Mouse (Mus musculus): ENCODE results near the gene Sfswap. TPM values are rescaled to one million over a fixed set of nuclear protein-coding genes. Genes with fewer than 3 reads are reported as not detected.

The Sfswap gene
- polyA plus RNA-seq, 1 experiment from 2014 or later = 53.7 TPM

DNA sequence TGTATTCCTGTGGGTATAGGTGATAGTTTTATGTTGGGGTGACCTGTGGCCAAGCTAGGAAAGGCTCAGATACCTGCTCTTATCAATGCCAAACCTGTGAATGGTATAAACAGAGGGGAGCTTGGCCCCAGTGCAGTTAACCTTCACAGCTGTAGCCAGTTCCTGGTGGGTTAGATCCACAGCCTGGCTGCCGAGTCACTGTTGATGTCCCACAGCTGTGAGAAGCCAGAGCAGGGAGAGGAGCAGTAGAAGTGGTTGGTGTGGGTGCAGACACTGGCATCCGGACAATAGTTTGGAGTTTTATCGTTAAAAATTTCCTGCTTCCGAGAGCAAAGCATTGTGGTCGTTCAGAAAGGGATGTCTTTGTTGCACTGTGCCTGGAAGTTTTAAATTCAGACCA, 57.6 kb downstream of the Sfswap start:
- no peak overlapping the region for H3K9ac ChIP-seq
- 80% methylated on average over 5 of the region's 5 CpGs for WGBS
- H3K4me1 ChIP-seq = no peaks in the 10 kb centered on the region
- no peak overlapping the region for H3K27ac ChIP-seq (replicated peaks)
- H3K4me2 ChIP-seq (replicated peaks) = no peak overlapping the region
- H3K27me3 ChIP-seq = no peaks in the 10 kb centered on the region
- H3K4me3 ChIP-seq (replicated peaks) = no peak overlapping the region
- ATAC-seq (ENCODE audit: insufficient number of reproducible peaks, low FRiP score, low TSS enrichment, low read depth) = no peak
- peaks cover 94% of the 10 kb centered on the region for H3K36me3 ChIP-seq
- H3K9me3 ChIP-seq (replicated peaks) = no peaks in the 10 kb centered on the region

DNA sequence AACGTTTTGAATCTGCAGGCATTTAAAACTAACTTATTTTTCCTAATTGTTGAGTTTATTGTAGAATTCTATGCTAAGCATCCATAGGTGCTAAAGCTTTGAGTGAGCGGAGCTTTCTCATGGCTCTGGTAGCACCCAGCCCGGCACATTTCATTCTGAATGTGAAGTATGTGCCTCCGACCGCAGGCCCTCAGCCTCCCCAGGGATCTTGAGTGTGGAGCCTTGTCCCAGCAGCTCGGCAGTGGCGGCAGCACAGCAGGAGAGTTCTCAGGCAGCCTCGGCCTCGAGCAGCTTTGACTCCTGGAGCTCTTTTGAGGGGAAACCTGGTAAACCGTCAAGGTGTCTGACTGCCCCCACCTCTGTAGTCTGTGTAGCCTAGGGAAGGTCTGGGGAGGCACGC, 58.3 kb downstream of the Sfswap start:
- Histone ChIP-seq H3K4me1 (no peaks in the 10 kb centered on the region), H3K9ac (no peak overlapping the region), H3K4me2 (replicated peaks) (no peak overlapping the region), H3K27ac (replicated peaks) (no peak overlapping the region), H3K9me3 (replicated peaks) (no peaks in the 10 kb centered on the region), H3K36me3 (peaks cover 94% of the 10 kb centered on the region), H3K4me3 (replicated peaks) (no peak overlapping the region), H3K27me3 (no peaks in the 10 kb centered on the region)
- 74% methylated on average over 11 of the region's 11 CpGs for WGBS
- no peak for ATAC-seq (ENCODE audit: insufficient number of reproducible peaks, low FRiP score, low TSS enrichment, low read depth)

DNA sequence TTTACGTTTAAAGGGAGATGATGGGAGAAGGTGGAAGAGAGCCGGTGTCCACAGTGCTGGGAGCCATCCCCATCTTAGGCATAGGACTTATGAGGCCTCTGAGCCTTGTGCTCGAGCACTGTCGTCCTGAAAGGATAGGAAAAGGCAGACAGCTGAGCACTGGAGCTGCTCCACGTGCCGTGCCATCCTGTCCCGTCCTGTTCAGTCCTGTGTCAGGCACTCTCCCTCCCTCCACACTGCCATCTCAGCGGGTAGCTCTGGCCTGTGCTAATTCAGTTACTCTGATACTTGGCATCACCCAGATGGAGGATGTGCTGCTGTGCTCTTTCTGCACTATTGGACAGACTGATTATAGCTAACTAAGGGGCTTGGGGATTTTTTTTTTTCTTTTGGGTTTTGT, 61.3 kb downstream of the Sfswap start:
- Histone ChIP-seq H3K4me2 (replicated peaks) (no peak overlapping the region), H3K9me3 (replicated peaks) (no peaks in the 10 kb centered on the region), H3K27ac (replicated peaks) (no peak overlapping the region), H3K4me1 (no peaks in the 10 kb centered on the region), H3K27me3 (no peaks in the 10 kb centered on the region), H3K9ac (no peak overlapping the region), H3K4me3 (replicated peaks) (no peak overlapping the region), H3K36me3 (peaks cover 93% of the 10 kb centered on the region)
- ATAC-seq (ENCODE audit: insufficient number of reproducible peaks, low FRiP score, low TSS enrichment, low read depth) = no peak
- 90% methylated on average over 8 of the region's 8 CpGs for WGBS

DNA sequence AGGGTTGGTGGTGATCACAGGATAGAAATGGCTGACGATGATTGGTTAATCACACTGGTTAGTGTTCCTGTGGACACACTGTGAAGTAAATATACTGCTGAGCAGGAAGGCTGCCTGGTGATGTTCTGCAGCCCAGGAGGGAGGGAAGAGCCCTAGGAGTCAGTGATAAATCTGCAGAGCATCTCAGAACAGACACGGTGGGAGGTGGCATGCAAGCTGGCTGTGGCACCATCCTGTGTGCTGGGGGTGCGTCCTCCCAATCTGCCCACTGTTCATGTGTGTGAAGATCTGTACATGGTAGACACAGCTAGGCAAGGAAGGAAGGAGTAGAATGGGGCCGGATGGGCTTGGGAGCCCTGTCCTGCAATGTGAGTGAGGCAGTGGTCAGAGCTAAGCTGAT, 67.6 kb downstream of the Sfswap start:
- ATAC-seq (ENCODE audit: insufficient number of reproducible peaks, low FRiP score, low TSS enrichment, low read depth) = no peak
- Histone ChIP-seq H3K9me3 (replicated peaks) (no peaks in the 10 kb centered on the region), H3K4me1 (no peaks in the 10 kb centered on the region), H3K27me3 (no peaks in the 10 kb centered on the region), H3K36me3 (peaks cover 91% of the 10 kb centered on the region), H3K9ac (no peak overlapping the region), H3K4me2 (replicated peaks) (no peak overlapping the region), H3K4me3 (replicated peaks) (no peak overlapping the region), H3K27ac (replicated peaks) (no peak overlapping the region)
- 93% methylated on average over 4 of the region's 4 CpGs for WGBS

DNA sequence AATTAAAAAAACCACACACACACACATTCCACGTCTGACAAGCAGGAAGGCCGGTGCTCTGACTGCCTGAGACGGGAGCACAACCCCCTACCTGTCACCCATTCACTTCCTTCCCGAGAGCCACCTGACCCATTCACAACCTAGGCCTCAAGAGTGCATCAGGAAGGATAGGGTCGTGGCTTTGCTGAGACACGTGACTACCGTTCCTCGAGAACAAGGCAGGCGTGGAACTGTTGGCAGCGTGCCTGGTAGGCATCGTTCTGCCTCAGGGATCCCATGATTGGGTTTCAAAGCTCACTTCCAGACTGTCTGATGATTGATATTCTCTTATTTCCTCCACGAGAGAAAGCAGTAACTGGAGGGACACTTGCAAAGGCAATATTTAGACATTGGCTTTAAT, 77.2 kb downstream of the Sfswap start:
- Histone ChIP-seq H3K36me3 (peaks cover under 1% of the 10 kb centered on the region; the same call in 1 of the 2 replicates), H3K27me3 (peaks cover 21% of the 10 kb centered on the region), H3K4me2 (replicated peaks) (no peak overlapping the region), H3K9ac (no peak overlapping the region), H3K9me3 (replicated peaks) (no peaks in the 10 kb centered on the region), H3K27ac (replicated peaks) (no peak overlapping the region), H3K4me1 (peaks cover 2% of the 10 kb centered on the region), H3K4me3 (replicated peaks) (no peak overlapping the region)
- WGBS = 36% methylated on average over 12 of the region's 12 CpGs
- no peak for ATAC-seq (ENCODE audit: insufficient number of reproducible peaks, low FRiP score, low TSS enrichment, low read depth)

DNA sequence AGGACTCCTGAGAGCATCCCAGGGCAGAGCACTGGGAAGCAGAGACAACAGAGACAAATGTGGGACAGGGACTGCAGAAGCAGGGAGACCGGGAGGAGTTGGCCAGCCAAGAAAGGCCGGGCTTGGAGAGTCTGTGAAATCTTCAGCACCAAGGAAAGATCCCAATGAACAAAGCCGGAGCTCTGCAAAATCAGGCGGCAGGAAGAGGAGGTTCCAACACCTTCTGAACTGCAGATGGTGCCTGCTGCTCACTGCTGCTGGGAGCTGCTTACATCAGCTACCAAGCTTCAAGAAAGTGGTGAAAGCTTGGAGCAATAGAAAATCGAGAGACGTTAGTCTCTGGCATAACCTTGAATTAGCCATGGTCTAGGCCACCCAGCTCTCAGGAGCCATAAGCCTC, 79.0 kb downstream of the Sfswap start:
- Histone ChIP-seq H3K9ac (no peak overlapping the region), H3K4me3 (replicated peaks) (no peak overlapping the region), H3K9me3 (replicated peaks) (no peaks in the 10 kb centered on the region), H3K4me1 (peaks cover 17% of the 10 kb centered on the region), H3K36me3 (no peaks in the 10 kb centered on the region), H3K27ac (replicated peaks) (no peak overlapping the region), H3K27me3 (peaks cover 35% of the 10 kb centered on the region), H3K4me2 (replicated peaks) (no peak overlapping the region)
- ATAC-seq (ENCODE audit: insufficient number of reproducible peaks, low FRiP score, low TSS enrichment, low read depth) = no peak
- 18% methylated on average over 6 of the region's 6 CpGs for whole genome bisulfite sequencing

DNA sequence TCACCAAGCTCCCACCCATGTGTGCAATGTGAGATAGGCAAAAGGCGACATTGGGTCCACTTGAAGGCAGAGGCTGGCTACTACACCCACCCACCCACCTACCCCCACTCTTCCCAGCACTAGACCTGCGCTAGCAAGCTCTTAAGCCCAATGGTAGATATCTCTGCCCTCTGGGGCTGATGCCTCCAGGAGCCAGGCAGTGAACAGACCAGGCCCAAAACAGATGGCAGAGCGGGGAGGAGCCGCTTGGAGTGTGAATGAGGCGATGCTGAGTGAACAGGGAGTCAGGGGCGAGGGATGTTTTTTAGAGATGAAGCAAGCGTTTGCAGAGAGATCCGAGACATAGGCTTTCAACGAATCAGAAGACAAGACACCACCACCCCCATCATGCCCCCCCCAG, 79.6 kb downstream of the Sfswap start:
- WGBS = 72% methylated on average over 9 of the region's 9 CpGs
- no peak overlapping the region for H3K9ac ChIP-seq
- H3K27ac ChIP-seq (replicated peaks) = no peak overlapping the region
- H3K9me3 ChIP-seq (replicated peaks) = no peaks in the 10 kb centered on the region
- peaks cover 40% of the 10 kb centered on the region for H3K27me3 ChIP-seq
- H3K36me3 ChIP-seq = no peaks in the 10 kb centered on the region
- no peak for ATAC-seq (ENCODE audit: insufficient number of reproducible peaks, low FRiP score, low TSS enrichment, low read depth)
- H3K4me2 ChIP-seq (replicated peaks) = no peak overlapping the region
- H3K4me3 ChIP-seq (replicated peaks) = no peak overlapping the region
- peaks cover 23% of the 10 kb centered on the region for H3K4me1 ChIP-seq

DNA sequence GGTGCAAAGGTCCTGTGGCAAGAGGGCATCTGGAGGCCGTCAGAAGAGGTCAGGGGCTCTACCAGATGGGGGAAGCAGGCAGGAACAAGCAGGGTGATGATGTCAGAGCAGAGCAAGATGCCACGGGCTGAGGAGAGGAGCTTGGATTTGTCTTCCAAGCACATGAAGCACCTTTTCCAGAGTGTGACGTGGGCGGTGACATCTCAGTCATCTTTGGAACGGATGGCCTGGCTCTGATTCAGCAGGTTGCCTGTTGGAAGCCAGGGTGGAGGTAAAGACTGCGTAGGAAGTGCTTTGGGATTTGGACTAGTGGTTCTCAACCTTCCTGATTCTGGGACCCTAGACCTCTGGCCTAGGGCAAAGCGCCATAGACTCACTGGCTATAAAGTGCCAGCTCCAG, 80.0 kb downstream of the Sfswap start:
- no peaks in the 10 kb centered on the region for H3K36me3 ChIP-seq
- no peak for ATAC-seq (ENCODE audit: insufficient number of reproducible peaks, low FRiP score, low TSS enrichment, low read depth)
- no peaks in the 10 kb centered on the region for H3K9me3 ChIP-seq (replicated peaks)
- WGBS = 67% methylated on average over 7 of the region's 7 CpGs
- H3K9ac ChIP-seq = no peak overlapping the region
- peaks cover 27% of the 10 kb centered on the region for H3K4me1 ChIP-seq
- no peak overlapping the region for H3K27ac ChIP-seq (replicated peaks)
- no peak overlapping the region for H3K4me2 ChIP-seq (replicated peaks)
- peaks cover 44% of the 10 kb centered on the region for H3K27me3 ChIP-seq
- no peak overlapping the region for H3K4me3 ChIP-seq (replicated peaks)

DNA sequence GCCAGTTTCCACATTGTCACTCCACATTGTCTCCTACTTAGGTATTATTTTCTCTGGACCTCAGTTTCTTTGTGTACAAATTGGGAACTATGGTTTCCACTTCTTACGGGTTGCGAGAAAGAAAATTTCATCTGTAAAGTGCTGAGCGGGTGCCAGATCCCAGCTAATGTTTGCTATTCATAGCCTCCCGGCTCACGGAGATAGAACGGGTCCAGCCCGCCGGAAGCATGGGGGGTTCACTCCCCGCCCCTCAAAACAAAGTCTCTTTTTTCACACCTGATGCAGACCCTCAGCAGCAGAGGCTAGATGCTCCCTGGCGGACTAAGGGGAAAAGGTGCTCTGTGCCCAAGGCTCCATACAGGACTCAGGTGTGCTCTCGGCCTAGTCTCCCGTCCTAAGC, 82.3 kb downstream of the Sfswap start:
- Histone ChIP-seq H3K9me3 (replicated peaks) (no peaks in the 10 kb centered on the region), H3K36me3 (no peaks in the 10 kb centered on the region), H3K4me3 (replicated peaks) (peak overlapping the region; percentile 77), H3K4me1 (peaks cover 33% of the 10 kb centered on the region), H3K4me2 (replicated peaks) (peak overlapping the region; percentile 100), H3K9ac (0 out of 2 replicates have a peak overlapping the region, but pooled peaks have one; percentile 21), H3K27me3 (peaks cover 55% of the 10 kb centered on the region), H3K27ac (replicated peaks) (no peak overlapping the region)
- WGBS = 2% methylated on average over 12 of the region's 12 CpGs
- ATAC-seq (ENCODE audit: insufficient number of reproducible peaks, low FRiP score, low TSS enrichment, low read depth) = peak; percentile 2; the same call in 1 of the 2 replicates

DNA sequence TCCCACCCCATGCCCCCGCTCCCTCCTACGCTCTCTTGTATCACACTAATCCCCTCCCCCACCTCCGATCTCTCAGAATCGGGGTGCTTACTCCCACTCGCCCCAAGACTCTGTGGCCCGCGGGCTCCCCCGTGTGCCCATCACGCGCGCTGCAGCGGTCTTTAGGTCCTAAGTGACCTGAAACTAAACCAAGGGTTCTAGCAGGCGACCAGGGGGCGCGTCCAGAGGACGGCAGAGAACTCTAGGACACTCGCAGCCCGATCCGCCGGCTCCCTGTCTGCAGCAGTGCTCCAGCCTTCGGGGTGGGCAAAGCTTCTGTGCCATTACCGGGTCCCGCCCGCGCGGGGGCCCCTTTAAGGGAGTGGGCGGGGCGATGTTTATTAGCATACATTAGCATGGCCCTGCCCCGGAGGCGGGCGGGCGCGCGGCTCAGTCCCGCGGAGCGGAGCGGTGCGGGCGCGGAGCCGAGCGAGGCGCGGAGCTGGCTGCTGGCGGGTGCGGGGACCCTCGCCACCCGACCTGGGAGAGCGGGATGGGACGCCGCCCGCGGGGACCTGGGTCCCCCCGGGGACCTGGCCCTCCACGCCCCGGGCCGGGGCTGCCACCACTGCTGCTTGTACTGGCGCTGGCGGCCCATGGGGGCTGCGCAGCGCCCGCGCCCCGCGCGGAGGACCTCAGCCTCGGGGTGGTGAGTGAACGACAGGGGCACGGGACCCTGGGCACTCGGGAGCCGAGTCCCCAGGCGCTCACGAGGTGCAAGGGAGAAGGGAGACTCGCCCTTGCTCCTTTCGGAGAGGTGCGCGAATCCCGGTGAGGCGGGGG, 83.0 kb downstream of the Sfswap start, which contains the start of gene Mmp17:
TSS of gene Mmp17 (plus strand) at position 409 of the 822 bp plus-strand sequence.
- no peak within 1 kb of the TSS for H3K27ac ChIP-seq (replicated peaks)
- no peaks in the 10 kb centered on the region for H3K36me3 ChIP-seq
- peak; percentile 88 for ATAC-seq (ENCODE audit: insufficient number of reproducible peaks, low FRiP score, low TSS enrichment, low read depth)
- peaks cover 33% of the 10 kb centered on the region for H3K4me1 ChIP-seq
- H3K4me3 ChIP-seq (replicated peaks) = peak within 1 kb of the TSS; percentile 77
- WGBS = under 1% methylated on average over 78 of the region's 80 CpGs
- peak within 1 kb of the TSS; percentile 21 for H3K9ac ChIP-seq
- peak within 1 kb of the TSS; percentile 100 for H3K4me2 ChIP-seq (replicated peaks)
- H3K9me3 ChIP-seq (replicated peaks) = no peaks in the 10 kb centered on the region
- H3K27me3 ChIP-seq = peaks cover 55% of the 10 kb centered on the region

DNA sequence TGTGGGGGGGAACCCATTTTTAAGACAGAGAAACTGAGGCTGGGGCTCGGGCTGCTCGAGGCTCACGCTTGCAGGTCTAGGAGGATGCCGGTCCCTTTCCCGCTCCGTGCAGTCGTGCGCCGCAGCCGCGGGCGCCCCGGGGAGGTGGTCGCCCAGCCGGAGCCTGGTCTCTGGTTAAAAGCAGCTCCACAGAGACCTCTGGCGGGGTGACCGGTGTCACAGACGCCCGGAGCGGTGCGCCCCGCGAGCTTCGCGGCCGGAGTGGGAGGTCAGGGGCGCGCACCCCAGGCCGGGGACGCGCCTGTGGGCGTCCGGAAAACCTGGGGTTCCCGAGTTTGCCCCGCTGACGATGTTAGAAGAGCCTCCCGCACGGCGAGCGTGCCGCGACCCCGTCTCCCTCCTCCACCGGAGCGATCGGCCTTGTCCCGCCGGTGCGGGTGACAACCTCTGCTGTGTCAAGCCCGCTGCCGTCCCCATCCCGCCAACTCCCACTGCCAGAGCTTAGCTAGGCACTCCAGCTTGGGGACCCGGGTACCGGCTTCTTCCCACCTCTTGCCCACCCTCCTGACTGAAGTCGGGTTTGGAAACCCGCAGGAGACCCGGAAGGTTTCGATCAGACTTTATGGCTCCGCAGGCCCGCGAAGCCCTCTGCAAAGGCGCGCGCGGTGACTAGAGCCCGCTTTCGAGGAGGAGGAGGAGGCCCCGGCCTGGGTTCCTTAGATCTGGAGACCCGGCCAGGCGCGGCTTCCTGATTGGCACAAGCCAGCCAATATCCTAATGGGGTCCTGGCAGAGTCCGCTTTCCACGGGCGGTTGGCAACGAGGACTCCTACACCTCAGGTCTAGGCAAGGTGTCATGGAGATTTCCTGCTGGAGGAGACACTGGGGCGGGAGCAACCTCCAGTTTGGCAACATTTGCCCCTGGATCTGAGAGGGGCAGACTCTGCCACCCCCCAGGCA, 83.8 kb downstream of the Sfswap start:
- Histone ChIP-seq H3K9me3 (replicated peaks) (no peaks in the 10 kb centered on the region), H3K27me3 (peaks cover 55% of the 10 kb centered on the region), H3K4me3 (replicated peaks) (peak overlapping the region; percentile 77), H3K36me3 (no peaks in the 10 kb centered on the region), H3K9ac (peak overlapping the region; percentile 21), H3K4me1 (peaks cover 33% of the 10 kb centered on the region), H3K4me2 (replicated peaks) (peak overlapping the region; percentile 100), H3K27ac (replicated peaks) (no peak overlapping the region)
- no peak for ATAC-seq (ENCODE audit: insufficient number of reproducible peaks, low FRiP score, low TSS enrichment, low read depth)
- under 1% methylated on average over 75 of the region's 76 CpGs for WGBS
